Mouse (Mus musculus) T-cell, adult 2 months (primary cell): ENCODE measurements around the gene Slc9a7.

Experiments
- DNase-seq: peaks from one replicate; pipeline ENCODE4 v3.0.0; 2022; ENCODE audit warnings: low spot score

Slc9a7 gene

DNA sequence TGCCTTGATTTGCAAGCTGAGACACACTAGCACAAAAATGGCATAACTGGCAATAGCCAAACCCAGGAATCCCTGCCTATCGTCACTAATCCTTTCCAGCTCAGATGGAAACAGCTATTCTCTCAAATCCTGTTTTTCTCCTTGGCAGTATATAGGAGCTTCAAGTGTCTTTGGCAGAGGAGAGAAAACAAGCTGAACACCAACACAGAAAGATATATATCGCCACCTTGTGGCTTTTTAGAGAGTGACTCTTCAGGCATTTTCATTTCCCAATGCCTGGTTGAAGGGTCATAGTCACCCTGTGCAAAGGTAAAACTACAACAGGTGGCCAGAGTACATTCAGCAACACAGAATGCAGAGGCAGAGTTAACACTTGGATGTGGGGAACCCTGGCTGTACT lies 134.1 kb downstream of the Slc9a7 start:
- DNase-seq = no peak

DNA sequence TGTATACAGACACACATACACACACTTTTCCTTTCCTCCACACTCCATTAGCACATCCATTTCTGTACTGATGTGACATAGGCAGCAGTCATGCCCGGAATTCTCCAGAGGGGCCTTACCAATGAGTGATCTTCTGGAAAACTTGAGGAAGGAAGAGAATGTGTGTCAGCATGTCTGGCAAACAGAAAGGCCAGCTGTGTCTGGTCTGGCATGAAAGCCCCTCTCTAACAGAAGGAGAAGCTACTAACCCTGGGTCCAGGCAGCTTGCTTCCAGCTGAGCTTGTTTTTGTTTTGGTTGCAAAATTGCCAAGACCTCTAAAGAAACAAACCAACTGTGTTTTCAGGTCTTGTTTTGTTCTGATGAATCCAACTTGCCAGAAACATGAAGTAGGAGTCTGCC lies 162.1 kb downstream of the Slc9a7 start:
- DNase-seq = no peak

DNA sequence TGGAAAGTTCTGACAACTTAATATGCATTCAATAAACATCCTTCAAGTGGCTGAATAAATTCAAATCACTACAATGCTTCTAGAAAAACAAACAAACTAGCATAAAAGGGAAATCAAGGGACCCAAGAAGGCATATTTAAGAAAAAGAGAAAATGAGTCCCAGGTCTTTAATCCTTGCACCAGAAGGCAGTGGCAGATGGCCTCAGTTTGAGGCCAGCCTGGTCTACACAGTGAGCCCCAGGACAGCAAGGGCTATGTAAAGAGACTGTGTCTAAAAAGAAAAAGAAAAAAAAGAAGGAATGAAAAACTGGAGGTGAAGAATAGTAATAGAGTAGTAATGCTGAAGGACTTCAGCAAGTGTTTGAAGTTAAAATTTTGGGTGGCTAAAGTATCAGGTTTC lies 162.7 kb downstream of the Slc9a7 start:
- DNase-seq = no peak

DNA sequence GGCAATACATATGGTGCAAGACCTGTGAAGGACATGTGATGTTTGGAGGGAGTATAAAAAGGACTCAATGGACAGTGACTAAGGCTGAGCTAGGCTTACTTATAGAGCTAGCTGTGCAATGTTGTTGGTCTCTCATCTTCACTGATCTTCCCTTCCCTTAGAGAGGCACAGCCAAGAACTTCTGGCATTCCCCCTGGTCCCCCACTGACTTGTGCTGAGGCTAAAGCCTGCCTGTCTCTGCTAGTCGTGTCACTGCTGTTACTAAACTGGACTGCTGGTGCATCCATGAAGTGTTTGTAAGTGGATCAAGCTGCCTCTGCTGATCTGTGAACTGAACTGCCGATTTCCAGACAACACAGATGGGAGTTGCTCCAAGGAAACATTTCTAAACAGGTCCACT lies 166.1 kb downstream of the Slc9a7 start:
- DNase-seq = no peak

DNA sequence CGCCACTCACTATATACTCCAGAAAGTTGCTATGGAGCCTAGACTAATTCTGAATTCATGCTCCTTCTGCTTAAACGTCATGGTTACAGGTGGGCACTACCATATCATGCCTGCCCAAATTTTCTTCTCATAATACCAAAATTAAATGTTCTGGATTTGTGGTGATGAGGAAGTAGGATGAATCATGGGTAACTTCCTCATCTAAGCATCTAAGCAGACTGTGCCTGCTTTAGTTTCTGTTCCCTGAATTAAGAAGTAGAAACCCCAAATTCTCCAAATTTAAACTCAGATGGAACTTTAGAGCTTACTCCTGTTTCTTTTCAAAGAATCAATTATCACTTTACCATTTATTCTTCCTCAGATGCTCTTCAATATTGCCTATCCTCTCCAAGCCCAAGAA lies 173.9 kb downstream of the Slc9a7 start:
- no peak for DNase-seq

DNA sequence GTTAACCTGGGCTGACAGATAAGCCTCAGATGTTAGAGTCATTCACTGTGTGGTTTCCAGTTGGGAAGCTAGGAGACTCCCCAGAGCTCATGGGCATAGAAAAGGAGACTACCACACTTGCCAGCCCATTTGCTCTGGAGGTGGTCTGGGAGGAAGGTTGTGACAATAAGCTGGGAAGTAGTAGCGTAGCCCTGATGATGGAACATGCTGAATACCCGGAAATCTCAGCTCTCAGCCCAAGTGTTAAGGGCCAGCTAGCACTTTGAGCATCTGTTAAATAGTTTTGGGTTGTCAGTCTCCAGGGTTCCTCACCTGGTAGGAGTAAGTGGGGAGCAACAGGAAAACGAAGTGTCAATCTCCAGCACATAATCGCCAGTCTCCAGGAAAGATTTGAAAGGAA lies 221.4 kb downstream of the Slc9a7 start:
- no peak for DNase-seq

DNA sequence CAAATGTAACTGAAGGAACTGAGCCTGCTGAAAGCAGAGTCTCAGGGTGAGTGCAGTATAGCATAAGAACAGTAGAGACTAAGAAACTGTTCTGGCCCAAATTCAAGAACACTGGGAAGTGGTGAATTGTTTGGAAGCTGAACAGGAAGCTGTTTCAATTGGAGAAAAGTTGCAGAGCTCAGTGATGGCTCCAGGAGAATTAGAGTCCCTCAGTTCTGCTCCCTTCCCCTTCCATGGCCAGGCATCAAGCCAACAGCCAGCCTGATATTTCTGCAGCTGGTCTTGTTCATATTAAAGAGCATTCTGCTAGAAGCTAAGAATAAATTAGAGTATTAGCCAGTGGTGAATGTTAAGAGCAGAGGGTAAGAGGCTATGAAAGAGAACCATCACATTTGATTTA lies 225.0 kb downstream of the Slc9a7 start:
- no peak for DNase-seq

DNA sequence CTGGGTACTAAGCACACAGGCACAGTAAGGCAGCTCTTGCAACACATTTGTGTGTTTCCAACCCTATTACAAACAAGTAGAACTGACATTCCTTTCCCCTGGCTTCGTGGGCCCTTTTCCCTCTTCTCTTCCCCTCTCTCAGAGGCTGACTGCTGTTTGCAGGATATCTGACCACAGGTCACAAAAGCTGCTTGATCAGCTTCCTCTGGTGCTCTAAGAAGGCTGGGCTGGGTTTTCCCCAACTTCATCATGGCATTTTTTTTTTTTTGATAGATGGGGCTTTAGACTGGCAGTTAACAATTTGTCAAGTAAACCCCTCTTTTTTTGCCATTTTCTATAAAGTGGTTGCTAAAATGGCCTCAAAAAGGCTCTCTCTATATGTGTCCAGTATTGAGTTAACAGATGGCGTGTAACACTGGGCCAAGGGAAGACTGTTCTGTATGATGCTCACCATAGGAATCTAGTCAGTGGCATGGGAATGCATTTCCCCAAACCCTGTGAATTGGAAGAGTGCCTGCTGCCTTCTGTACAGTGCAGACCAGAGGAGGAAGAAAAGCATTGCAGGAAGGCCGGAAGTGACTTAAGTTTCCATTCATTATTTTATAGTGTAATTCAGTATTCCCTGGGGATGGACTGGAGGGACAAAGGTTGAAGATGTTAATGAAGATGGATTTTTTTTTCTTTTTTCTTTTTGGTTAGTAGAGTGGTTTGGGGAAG lies 229.7 kb downstream of the Slc9a7 start:
- DNase-seq = no peak

DNA sequence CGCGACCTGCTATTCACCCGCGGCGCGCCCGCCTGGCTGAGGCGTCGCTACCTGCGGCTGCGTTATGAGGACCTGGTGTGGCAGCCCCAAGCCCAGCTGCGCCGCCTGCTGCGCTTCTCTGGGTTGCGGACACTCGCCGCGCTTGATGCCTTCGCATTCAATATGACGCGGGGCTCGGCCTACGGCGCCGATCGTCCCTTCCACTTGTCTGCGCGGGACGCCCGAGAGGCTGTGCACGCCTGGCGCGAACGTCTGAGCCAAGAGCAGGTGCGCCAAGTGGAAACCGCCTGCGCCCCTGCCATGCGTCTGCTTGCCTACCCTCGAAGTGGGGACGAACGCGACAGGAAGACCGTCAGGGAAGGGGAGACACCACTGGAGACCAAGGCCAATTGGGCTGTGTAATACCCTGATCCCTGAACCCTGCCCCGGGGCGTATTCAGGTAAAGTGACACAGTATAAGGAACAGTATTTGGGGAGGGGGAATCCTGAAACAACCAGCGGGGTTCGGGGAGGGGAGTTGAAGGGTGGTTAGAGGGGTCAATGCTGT lies 230.8 kb downstream of the Slc9a7 start:
- no peak for DNase-seq

DNA sequence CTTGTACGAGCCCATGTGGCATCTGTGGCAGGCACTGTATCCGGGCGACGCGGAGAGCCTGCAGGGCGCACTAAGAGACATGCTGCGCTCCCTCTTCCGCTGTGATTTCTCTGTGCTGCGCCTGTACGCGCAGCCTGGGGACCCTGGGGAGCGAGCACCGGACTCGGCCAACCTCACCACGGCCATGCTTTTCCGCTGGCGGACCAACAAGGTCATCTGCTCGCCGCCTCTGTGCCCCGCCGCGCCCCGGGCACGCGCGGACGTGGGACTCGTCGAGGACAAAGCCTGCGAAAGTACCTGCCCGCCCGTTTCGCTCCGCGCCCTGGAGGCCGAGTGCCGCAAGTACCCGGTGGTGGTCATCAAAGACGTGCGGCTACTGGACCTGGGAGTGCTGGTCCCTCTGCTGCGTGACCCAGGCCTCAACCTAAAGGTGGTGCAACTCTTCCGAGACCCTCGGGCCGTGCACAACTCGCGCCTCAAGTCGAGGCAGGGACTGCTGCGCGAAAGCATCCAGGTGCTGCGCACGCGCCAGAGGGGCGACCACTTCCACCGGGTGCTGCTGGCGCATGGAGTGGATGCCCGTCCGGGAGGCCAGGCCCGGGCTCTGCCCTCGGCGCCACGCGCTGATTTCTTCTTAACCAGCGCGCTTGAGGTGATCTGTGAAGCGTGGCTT lies 231.4 kb downstream of the Slc9a7 start:
- DNase-seq = no peak

DNA sequence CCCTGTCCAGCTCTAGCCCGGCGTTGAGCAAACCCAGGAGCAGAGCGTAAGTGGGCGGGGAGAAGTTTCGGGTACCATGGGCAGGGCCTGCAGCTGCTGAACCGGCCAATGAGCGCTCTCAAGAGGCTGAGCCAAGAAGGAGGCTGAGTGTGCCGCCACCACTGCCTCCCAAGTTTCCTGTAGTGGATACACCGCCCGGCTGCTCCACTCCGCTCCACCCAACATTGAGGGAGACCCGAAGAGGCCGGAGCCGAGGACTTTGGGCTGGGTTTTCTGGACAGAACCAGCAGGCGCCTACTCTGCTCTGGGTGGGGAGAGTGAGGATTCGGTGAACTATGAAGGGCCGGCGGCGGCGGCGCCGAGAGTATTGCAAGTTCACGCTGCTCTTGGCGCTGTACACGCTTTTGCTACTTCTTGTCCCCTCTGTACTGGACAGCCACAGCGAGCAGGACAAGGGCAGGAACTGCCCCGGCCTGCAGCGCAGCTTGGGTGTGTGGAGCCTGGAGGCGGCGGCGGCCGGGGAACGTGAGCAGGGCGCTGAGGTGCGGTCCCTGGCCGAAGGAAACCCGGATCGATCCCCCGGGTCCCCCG lies 232.1 kb downstream of the Slc9a7 start, which contains the start of gene Chst7:
Chst7 (plus strand) TSS at position 180 of the 591 bp plus-strand sequence.
- DNase-seq = no peak
